Mouse (Mus musculus) cerebellum, adult 18-20 months (tissue): ENCODE results near the gene Plekhd1.

Source experiments
- DNase-seq, 2 experiments: peaks; one replicate each; pipeline ENCODE4 v3.0.0; 2021

Gene Plekhd1

GRCm38 (mm10) chr12:80692269-80692972 lies at the start of gene Plekhd1:
Plekhd1 (plus strand) TSS chr12:80692591.
- DNase-seq, result peak; percentile 62 to 81

- DNase-seq, result peak; percentile 39 to 48
Measured at GRCm38 (mm10) chr12:80642725-80643692, 49.4 kb upstream of the Plekhd1 start.

- peak; percentile 92 to 93 for DNase-seq
Measured at GRCm38 (mm10) chr12:80643693-80644505, 48.5 kb upstream of the Plekhd1 start, which contains the start of the genes Slc39a9 and Erh. Slc39a9 (plus strand) TSS chr12:80643883. Erh (minus strand) TSS chr12:80644341.

GRCm38 (mm10) chr12:80644506-80644868 lies 47.9 kb upstream of the Plekhd1 start:
- DNase-seq, result no peak

GRCm38 (mm10) chr12:80646377-80646776 lies 46.0 kb upstream of the Plekhd1 start:
- no peak for DNase-seq

- DNase-seq, result peak; percentile 34 to 60
Measured at GRCm38 (mm10) chr12:80653951-80654658, 38.3 kb upstream of the Plekhd1 start.

GRCm38 (mm10) chr12:80654659-80655025 lies 37.7 kb upstream of the Plekhd1 start:
- DNase-seq, result no peak

- DNase-seq, result no peak
Measured at GRCm38 (mm10) chr12:80658661-80659060, 33.7 kb upstream of the Plekhd1 start.

GRCm38 (mm10) chr12:80662322-80662721 lies 30.1 kb upstream of the Plekhd1 start:
- no peak for DNase-seq

GRCm38 (mm10) chr12:80663935-80664334 lies 28.5 kb upstream of the Plekhd1 start:
- DNase-seq, result no peak

- no peak for DNase-seq
Measured at GRCm38 (mm10) chr12:80668391-80668790, 24.0 kb upstream of the Plekhd1 start.

- DNase-seq, result peak; percentile 63 to 69
Measured at GRCm38 (mm10) chr12:80673170-80673569, 19.2 kb upstream of the Plekhd1 start.

GRCm38 (mm10) chr12:80681340-80681739 lies 11.1 kb upstream of the Plekhd1 start:
- DNase-seq, result peak; percentile 48 to 49

GRCm38 (mm10) chr12:80683554-80683953 lies 8.8 kb upstream of the Plekhd1 start:
- DNase-seq, result no peak

- DNase-seq, result no peak
Measured at GRCm38 (mm10) chr12:80684316-80684715, 8.1 kb upstream of the Plekhd1 start.

GRCm38 (mm10) chr12:80687788-80688211 lies 4.6 kb upstream of the Plekhd1 start:
- DNase-seq, result peak; percentile 51 to 55

GRCm38 (mm10) chr12:80689696-80690095 lies 2.7 kb upstream of the Plekhd1 start:
- DNase-seq, result no peak

- DNase-seq, result no peak
Measured at GRCm38 (mm10) chr12:80691671-80692091, 710 bp upstream of the Plekhd1 start.

- no peak for DNase-seq
Measured at GRCm38 (mm10) chr12:80693700-80694099, 1.3 kb downstream of the Plekhd1 start.

GRCm38 (mm10) chr12:80695004-80695403 lies 2.6 kb downstream of the Plekhd1 start:
- DNase-seq, result no peak

GRCm38 (mm10) chr12:80698526-80699143 lies 6.2 kb downstream of the Plekhd1 start:
- DNase-seq, result no peak

GRCm38 (mm10) chr12:80699144-80699531 lies 6.7 kb downstream of the Plekhd1 start:
- no peak for DNase-seq
